Mouse (Mus musculus): Measurements from ENCODE around the gene Ppp1r14a. TPM values are rescaled to one million over a fixed set of nuclear protein-coding genes. Genes with fewer than 3 reads are reported as not detected.

Gene Ppp1r14a
- polyA plus RNA-seq, 1 experiment, result 5.0 TPM

DNA sequence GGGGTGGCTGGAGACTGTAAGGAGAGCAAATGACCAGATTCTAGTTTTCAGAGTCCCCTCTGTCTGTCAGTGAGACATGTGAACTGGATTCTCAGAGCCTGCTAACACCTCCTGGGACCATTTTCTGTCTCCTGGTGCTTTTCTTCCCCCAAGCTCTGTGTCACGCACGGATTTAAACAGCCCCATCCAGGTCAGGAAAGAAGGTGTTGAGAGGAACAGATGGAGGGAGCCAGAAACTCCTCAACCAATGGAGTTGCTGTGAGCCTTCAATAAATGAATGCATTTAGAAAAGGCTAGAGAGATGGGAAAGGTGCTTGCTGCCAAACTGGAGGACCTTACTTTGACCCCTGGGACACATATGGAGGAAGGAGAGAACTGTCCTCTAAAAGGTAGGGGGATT, 48.7 kb downstream of the Ppp1r14a start:
- DNase-seq (ENCODE audit: low read depth), result no peak
- no peak for TF ChIP-seq CTCF (IDR thresholded peaks at IDR 0.05; ENCODE audit: borderline replicate concordance, extremely low read depth, insufficient read depth, insufficient read length)
- TF ChIP-seq POLR2A (IDR thresholded peaks at IDR 0.05; ENCODE audit: borderline replicate concordance, extremely low read depth, insufficient read depth, insufficient read length, poor library complexity, severe bottlenecking), result no peak

DNA sequence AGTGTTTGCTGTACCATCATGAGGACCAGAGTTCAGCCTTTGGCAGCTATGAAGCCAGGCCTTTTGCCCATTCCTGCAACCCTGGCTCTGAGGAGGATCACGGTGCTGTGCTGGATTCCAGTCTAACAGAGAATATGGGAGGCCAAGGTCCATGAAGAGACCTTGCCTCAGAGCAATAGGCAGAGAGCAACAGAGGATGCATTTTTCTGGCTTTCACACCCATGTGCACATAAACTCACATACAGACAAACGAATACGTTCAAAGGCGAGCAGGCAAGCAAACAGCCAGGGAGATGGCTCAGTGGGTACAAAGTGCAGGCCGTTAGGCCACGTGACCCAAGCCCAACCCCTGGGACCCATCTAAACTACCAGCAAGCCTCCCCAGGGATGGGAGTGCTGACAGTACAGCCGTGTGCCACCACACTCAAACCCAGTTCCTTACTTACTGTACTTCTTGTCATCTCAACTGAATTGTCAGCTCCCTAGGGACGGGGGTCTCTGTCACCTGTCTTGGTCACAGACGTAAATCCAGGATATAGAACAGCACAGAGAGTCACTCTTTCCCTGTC, 49.3 kb downstream of the Ppp1r14a start:
- no peak for DNase-seq (ENCODE audit: low read depth)
- TF ChIP-seq POLR2A (IDR thresholded peaks at IDR 0.05; ENCODE audit: borderline replicate concordance, extremely low read depth, insufficient read depth, insufficient read length, poor library complexity, severe bottlenecking) (no peak), CTCF (IDR thresholded peaks at IDR 0.05; ENCODE audit: borderline replicate concordance, extremely low read depth, insufficient read depth, insufficient read length) (no peak)

GRCm38 (mm10) chr7:29338984-29339679, 50.0 kb downstream of the Ppp1r14a start:
- no peak for TF ChIP-seq POLR2A (IDR thresholded peaks at IDR 0.05; ENCODE audit: borderline replicate concordance, extremely low read depth, insufficient read depth, insufficient read length, poor library complexity, severe bottlenecking)
- no peak for DNase-seq (ENCODE audit: low read depth)

DNA sequence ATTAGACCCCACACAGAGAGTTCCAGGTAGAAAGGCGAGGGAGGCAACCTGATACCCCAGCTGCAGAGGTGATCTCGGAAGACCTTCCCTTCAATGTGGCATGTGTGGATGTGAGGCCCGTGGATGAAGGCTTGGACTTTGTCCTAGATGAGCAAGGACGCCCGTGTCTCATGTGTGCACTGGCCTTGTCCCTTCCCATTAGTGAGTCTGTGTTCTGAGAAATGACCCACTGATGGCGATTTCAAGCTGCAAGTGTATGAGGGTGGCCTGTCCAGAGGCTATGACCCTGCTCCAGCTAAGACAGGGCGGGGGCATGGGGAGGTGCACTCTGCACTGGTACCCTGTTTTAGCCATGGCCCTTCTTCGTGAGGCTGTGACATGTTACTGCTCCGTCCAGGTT, 51.1 kb downstream of the Ppp1r14a start:
- no peak for TF ChIP-seq CTCF (IDR thresholded peaks at IDR 0.05; ENCODE audit: borderline replicate concordance, extremely low read depth, insufficient read depth, insufficient read length)
- no peak for TF ChIP-seq POLR2A (IDR thresholded peaks at IDR 0.05; ENCODE audit: borderline replicate concordance, extremely low read depth, insufficient read depth, insufficient read length, poor library complexity, severe bottlenecking)

GRCm38 (mm10) chr7:29340838-29341237, 51.7 kb downstream of the Ppp1r14a start:
- DNase-seq (ENCODE audit: low read depth), result no peak
- TF ChIP-seq CTCF (IDR thresholded peaks at IDR 0.05; ENCODE audit: borderline replicate concordance, extremely low read depth, insufficient read depth, insufficient read length), result no peak
- no peak for TF ChIP-seq POLR2A (IDR thresholded peaks at IDR 0.05; ENCODE audit: borderline replicate concordance, extremely low read depth, insufficient read depth, insufficient read length, poor library complexity, severe bottlenecking)

More for the DNA sequence above, 51.1 kb downstream of the Ppp1r14a start:
- DNase-seq (ENCODE audit: low read depth), result no peak

DNA sequence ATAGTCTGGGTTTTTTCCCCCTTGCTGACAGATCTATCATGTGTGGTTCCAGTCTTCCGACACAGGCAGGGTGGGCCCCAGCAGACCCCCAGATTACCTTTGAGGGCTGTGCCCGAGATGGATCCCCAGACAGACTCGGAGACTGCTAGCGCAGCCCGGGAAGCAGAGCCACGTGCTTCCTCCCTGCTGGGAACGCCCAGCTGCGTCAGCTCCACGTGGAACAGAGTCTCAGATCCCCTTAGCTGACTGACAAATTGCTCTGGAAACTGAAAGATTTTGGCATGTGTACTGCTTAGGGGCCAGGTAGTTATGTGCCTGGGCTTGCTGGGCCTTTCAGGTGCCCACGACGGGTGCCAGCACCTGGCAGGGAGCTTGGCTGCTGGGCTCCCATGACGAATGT, 52.6 kb downstream of the Ppp1r14a start:
- peak; percentile 64 for DNase-seq (ENCODE audit: low read depth)
- TF ChIP-seq CTCF (IDR thresholded peaks at IDR 0.05; ENCODE audit: borderline replicate concordance, extremely low read depth, insufficient read depth, insufficient read length), result no peak
- no peak for TF ChIP-seq POLR2A (IDR thresholded peaks at IDR 0.05; ENCODE audit: borderline replicate concordance, extremely low read depth, insufficient read depth, insufficient read length, poor library complexity, severe bottlenecking)

DNA sequence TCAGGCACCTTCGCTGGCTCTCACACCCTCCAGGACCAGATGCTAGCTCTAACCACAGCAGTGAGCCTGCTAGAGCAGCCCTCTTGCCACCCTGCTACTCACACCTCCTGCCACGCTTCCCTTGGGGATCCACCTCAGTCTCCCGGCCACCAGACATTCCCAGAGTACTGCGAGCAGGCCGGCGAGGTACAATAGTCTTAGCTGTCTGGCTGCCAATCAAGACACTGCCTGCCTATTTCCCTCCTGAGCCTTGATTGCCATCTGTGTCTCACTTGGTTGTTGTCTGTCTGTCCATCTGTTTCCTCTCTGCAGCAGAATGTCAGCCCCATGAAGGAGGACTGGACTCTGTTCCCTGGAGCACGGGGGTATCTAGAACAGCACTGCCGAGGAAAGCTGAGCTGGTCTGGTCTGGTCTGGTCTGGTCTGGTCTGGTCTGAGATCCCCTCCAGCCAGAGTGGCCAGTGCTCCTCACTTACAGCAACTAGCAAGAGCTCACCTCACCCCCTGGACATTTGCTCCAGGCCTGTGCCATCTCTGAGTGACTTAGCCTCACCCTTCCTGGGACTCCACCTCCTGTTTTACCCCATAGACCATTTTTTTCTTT, 53.5 kb downstream of the Ppp1r14a start:
- DNase-seq (ENCODE audit: low read depth), result peak; percentile 80
- no peak for TF ChIP-seq POLR2A (IDR thresholded peaks at IDR 0.05; ENCODE audit: borderline replicate concordance, extremely low read depth, insufficient read depth, insufficient read length, poor library complexity, severe bottlenecking)
- TF ChIP-seq CTCF (IDR thresholded peaks at IDR 0.05; ENCODE audit: borderline replicate concordance, extremely low read depth, insufficient read depth, insufficient read length), result no peak

Other genes with a start within 250 kb of the Ppp1r14a start
- gene Ryr1, start 164.1 kb upstream of the Ppp1r14a start, polyA plus RNA-seq (2012; rRNA removed), result 6.3 and 9.1 TPM in 2 replicates
- gene Rasgrp4, start 154.5 kb upstream of the Ppp1r14a start, polyA plus RNA-seq (2012; rRNA removed), result 2.7 and 3.9 TPM in 2 replicates
- gene Fam98c, start 133.1 kb upstream of the Ppp1r14a start, polyA plus RNA-seq (2012; rRNA removed), result 21.1 and 28.2 TPM in 2 replicates
- 0.38 and 0.85 TPM in 2 replicates for gene Ggn, start 119.1 kb upstream of the Ppp1r14a start, polyA plus RNA-seq (2012; rRNA removed)
- 29.0 and 35.6 TPM in 2 replicates for gene Spred3, start 118.9 kb upstream of the Ppp1r14a start, polyA plus RNA-seq (2012; rRNA removed)
- gene Psmd8, start 108.6 kb upstream of the Ppp1r14a start, polyA plus RNA-seq (2012; rRNA removed), result 287 and 313 TPM in 2 replicates
- gene Catsperg1, start 75.3 kb upstream of the Ppp1r14a start, polyA plus RNA-seq (2012; rRNA removed), result 8.8 and 9.1 TPM in 2 replicates
- gene Kcnk6, start 56.8 kb upstream of the Ppp1r14a start, polyA plus RNA-seq (2012; rRNA removed), result 1.6 and 1.7 TPM in 2 replicates
- gene Yif1b, start 51.0 kb upstream of the Ppp1r14a start, polyA plus RNA-seq (2012; rRNA removed), result 67.2 and 84.0 TPM in 2 replicates
- gene 2200002D01Rik, start 40.8 kb upstream of the Ppp1r14a start, polyA plus RNA-seq (2012; rRNA removed), result 0.19 and 0.40 TPM in 2 replicates
- 43.0 and 43.8 TPM in 2 replicates for gene Spint2, start 7.4 kb upstream of the Ppp1r14a start, polyA plus RNA-seq (2012; rRNA removed)
- 111 and 157 TPM in 2 replicates for gene Dpf1, start 14.6 kb downstream of the Ppp1r14a start, polyA plus RNA-seq (2012; rRNA removed)
- 24.3 and 49.4 TPM in 2 replicates for gene Sipa1l3, start 229.3 kb downstream of the Ppp1r14a start, polyA plus RNA-seq (2012; rRNA removed)